Mouse (Mus musculus): Measurements from ENCODE around the gene Nmrk2. TPM values are rescaled to one million over a fixed set of nuclear protein-coding genes. Genes with fewer than 3 reads are reported as not detected.

The Nmrk2 gene
- polyA plus RNA-seq, 1 experiment from 2014 or later: not detected

GRCm38 (mm10) chr10:81191342-81191982 lies 10.4 kb downstream of the Nmrk2 start:
- peak overlapping the region; percentile 81; the same call in 1 of the 2 replicates for H3K9ac ChIP-seq
- H3K27ac ChIP-seq: peak overlapping the region; percentile 97; the same call in 1 of the 2 replicates
- H3K27me3 ChIP-seq (ENCODE audit: control insufficient read depth, insufficient read depth, low read length): peaks cover 19% of the 10 kb centered on the region
- H3K36me3 ChIP-seq (replicated peaks; ENCODE audit: control insufficient read depth, insufficient read depth): peaks cover 41% of the 10 kb centered on the region
- peak overlapping the region; percentile 99 for H3K4me2 ChIP-seq (replicated peaks)
- peak overlapping the region; percentile 54; the same call in 1 of the 2 replicates for H3K4me3 ChIP-seq (replicated peaks; ENCODE audit: low read length)
- ATAC-seq (ENCODE audit: low FRiP score) (no peak), DNase-seq (ENCODE audit: low spot score) (no peak)
- H3K9me3 ChIP-seq (ENCODE audit: control insufficient read depth, low read length): no peaks in the 10 kb centered on the region
- WGBS: 92% methylated on average over 18 of the region's 18 CpGs
- H3K4me1 ChIP-seq (replicated peaks; ENCODE audit: control insufficient read depth, insufficient read depth, low read length): peaks cover 13% of the 10 kb centered on the region

DNA sequence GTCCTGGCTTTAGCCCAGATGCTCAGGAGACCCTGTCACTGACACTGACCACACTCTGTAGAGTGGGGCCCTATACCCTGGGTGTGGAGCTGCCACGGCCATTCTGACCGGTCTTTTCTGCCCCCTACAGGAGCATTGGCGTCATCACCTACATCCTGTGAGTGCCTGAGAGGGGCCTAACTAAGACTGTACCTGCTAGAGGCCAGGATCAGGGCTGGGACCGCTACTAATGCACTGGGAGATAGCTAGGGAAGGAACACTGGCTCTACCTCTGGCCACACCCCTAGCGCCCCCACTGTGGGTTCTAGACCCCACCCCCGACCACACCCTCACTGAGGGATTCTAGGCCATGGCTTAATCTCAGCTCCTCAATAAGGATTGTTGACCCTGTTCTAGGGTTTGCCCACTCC lies 10.9 kb downstream of the Nmrk2 start:
- 75% methylated on average over 6 of the region's 6 CpGs for WGBS
- H3K4me3 ChIP-seq (replicated peaks; ENCODE audit: low read length): no peak overlapping the region
- H3K36me3 ChIP-seq (replicated peaks; ENCODE audit: control insufficient read depth, insufficient read depth): peaks cover 42% of the 10 kb centered on the region
- H3K9ac ChIP-seq: no peak overlapping the region
- no peaks in the 10 kb centered on the region for H3K9me3 ChIP-seq (ENCODE audit: control insufficient read depth, low read length)
- H3K4me2 ChIP-seq (replicated peaks): no peak overlapping the region
- H3K27me3 ChIP-seq (ENCODE audit: control insufficient read depth, insufficient read depth, low read length): peaks cover 14% of the 10 kb centered on the region
- no peak for DNase-seq (ENCODE audit: low spot score)
- peaks cover 13% of the 10 kb centered on the region for H3K4me1 ChIP-seq (replicated peaks; ENCODE audit: control insufficient read depth, insufficient read depth, low read length)
- no peak for ATAC-seq (ENCODE audit: low FRiP score)
- H3K27ac ChIP-seq: no peak overlapping the region

DNA sequence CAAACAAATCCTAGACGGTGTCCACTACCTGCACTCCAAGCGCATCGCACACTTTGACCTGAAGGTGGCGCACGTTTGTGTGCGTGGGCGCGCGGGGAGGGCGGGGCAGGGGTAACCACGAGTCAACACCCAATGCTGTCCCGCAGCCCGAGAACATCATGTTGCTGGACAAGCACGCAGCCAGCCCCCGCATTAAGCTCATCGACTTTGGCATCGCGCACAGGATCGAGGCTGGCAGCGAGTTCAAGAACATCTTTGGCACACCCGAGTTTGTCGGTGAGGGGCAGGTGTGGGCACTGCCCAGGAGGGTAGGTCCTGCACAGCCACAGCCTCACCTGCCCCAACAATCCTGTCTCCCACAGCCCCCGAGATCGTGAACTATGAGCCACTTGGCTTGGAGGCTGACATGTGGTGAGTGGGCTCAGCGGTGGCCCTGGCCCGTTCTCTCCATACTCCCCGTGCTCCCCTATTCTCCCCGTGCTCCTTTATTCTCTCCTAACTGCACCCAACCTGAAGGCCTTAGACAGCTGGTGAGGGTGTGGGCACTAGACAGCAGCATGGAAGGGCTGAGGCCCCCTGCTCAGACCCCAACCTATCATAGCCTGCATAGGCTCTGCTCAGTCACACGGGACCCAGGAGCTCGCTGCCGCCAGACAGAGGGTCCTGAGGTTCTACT lies 11.5 kb downstream of the Nmrk2 start:
- 71% methylated on average over 31 of the region's 31 CpGs for WGBS
- DNase-seq (ENCODE audit: low spot score): no peak
- H3K36me3 ChIP-seq (replicated peaks; ENCODE audit: control insufficient read depth, insufficient read depth): peaks cover 47% of the 10 kb centered on the region
- no peak overlapping the region for H3K9ac ChIP-seq
- H3K27ac ChIP-seq: no peak overlapping the region
- no peak overlapping the region for H3K4me2 ChIP-seq (replicated peaks)
- H3K4me1 ChIP-seq (replicated peaks; ENCODE audit: control insufficient read depth, insufficient read depth, low read length): peaks cover 13% of the 10 kb centered on the region
- ATAC-seq (ENCODE audit: low FRiP score): no peak
- no peak overlapping the region for H3K4me3 ChIP-seq (replicated peaks; ENCODE audit: low read length)
- no peaks in the 10 kb centered on the region for H3K9me3 ChIP-seq (ENCODE audit: control insufficient read depth, low read length)
- H3K27me3 ChIP-seq (ENCODE audit: control insufficient read depth, insufficient read depth, low read length): peaks cover 9% of the 10 kb centered on the region

DNA sequence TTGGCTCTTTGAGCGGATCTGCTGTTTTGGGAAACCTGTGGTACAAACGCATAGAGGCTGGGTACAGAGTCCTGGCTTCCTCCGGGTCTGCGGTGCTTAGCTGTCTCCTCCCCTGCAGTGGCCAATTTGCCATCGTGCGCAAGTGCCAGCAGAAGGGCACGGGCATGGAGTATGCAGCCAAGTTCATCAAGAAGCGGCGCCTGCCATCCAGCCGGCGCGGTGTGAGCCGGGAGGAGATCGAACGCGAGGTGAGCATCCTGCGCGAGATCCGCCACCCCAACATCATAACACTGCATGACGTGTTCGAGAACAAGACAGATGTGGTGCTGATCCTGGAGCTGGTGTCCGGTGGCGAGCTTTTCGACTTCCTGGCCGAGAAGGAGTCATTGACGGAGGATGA lies 12.0 kb downstream of the Nmrk2 start:
- Histone ChIP-seq H3K4me1 (replicated peaks; ENCODE audit: control insufficient read depth, insufficient read depth, low read length) (peaks cover 13% of the 10 kb centered on the region), H3K4me3 (replicated peaks; ENCODE audit: low read length) (no peak overlapping the region), H3K27ac (no peak overlapping the region), H3K9ac (no peak overlapping the region), H3K4me2 (replicated peaks) (no peak overlapping the region), H3K27me3 (ENCODE audit: control insufficient read depth, insufficient read depth, low read length) (peaks cover 4% of the 10 kb centered on the region), H3K9me3 (ENCODE audit: control insufficient read depth, low read length) (no peaks in the 10 kb centered on the region), H3K36me3 (replicated peaks; ENCODE audit: control insufficient read depth, insufficient read depth) (peaks cover 53% of the 10 kb centered on the region)
- DNase-seq (ENCODE audit: low spot score): no peak
- WGBS: 80% methylated on average over 26 of the region's 26 CpGs
- ATAC-seq (ENCODE audit: low FRiP score): no peak

DNA sequence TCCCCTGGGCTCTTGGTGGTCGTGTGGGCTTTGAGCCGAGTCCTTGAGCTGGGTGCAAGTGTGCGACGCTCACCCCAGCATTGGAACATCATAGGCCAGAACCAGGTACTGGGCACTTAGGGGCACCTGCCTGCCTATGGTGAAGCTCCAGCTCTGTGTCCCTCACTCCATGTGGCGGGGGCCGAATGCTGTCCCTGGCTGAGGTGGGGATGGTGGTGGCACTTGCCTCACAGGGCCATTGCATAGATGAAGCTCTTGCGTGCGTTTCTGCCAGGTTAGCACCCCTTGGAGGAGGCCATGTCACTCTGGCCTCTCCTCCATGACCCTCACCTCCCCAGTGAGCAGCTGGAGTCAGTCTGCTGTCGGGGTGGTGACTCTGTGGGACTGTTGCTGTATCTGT lies 14.7 kb downstream of the Nmrk2 start:
- Histone ChIP-seq H3K27me3 (ENCODE audit: control insufficient read depth, insufficient read depth, low read length) (no peaks in the 10 kb centered on the region), H3K4me2 (replicated peaks) (no peak overlapping the region), H3K9ac (no peak overlapping the region), H3K4me3 (replicated peaks; ENCODE audit: low read length) (no peak overlapping the region), H3K27ac (no peak overlapping the region), H3K4me1 (replicated peaks; ENCODE audit: control insufficient read depth, insufficient read depth, low read length) (peaks cover 13% of the 10 kb centered on the region), H3K36me3 (replicated peaks; ENCODE audit: control insufficient read depth, insufficient read depth) (peaks cover 67% of the 10 kb centered on the region), H3K9me3 (ENCODE audit: control insufficient read depth, low read length) (no peaks in the 10 kb centered on the region)
- ATAC-seq (ENCODE audit: low FRiP score) (no peak), DNase-seq (ENCODE audit: low spot score) (no peak)
- whole genome bisulfite sequencing: 94% methylated on average over 9 of the region's 9 CpGs

DNA sequence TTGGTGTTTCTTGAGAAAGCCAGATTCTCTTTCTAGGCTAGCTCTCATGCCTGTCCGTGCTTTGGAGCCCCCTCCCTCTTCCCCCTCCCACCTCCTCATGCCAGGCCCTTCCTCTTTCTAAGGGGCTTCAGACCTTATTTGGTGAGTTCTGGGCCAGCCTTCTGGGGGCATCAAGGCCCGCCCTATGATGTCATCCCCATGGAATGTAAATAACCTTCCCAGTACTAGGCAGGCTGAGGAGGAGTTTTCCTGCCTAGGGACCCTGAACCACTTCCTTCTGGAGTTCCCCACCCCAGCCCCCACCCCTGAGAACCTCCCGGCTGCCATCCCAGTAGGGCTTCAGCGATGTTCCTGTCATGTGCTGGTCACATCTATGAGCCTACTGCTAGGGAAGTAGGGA lies 17.1 kb downstream of the Nmrk2 start:
- peaks cover 71% of the 10 kb centered on the region for H3K36me3 ChIP-seq (replicated peaks; ENCODE audit: control insufficient read depth, insufficient read depth)
- no peak overlapping the region for H3K4me3 ChIP-seq (replicated peaks; ENCODE audit: low read length)
- H3K9me3 ChIP-seq (ENCODE audit: control insufficient read depth, low read length): no peaks in the 10 kb centered on the region
- no peak overlapping the region for H3K4me2 ChIP-seq (replicated peaks)
- no peaks in the 10 kb centered on the region for H3K27me3 ChIP-seq (ENCODE audit: control insufficient read depth, insufficient read depth, low read length)
- 64% methylated on average over 4 of the region's 4 CpGs for WGBS
- no peak overlapping the region for H3K9ac ChIP-seq
- no peak for DNase-seq (ENCODE audit: low spot score)
- H3K27ac ChIP-seq: no peak overlapping the region
- peaks cover 7% of the 10 kb centered on the region; the same call in 1 of the 2 replicates for H3K4me1 ChIP-seq (replicated peaks; ENCODE audit: control insufficient read depth, insufficient read depth, low read length)
- no peak for ATAC-seq (ENCODE audit: low FRiP score)

GRCm38 (mm10) chr10:81183805-81184204 lies 18.0 kb downstream of the Nmrk2 start, which contains the start of gene 4930442H23Rik:
4930442H23Rik (minus strand) TSS chr10:81183849.
- 88% methylated on average over 5 of the region's 5 CpGs for WGBS

GRCm38 (mm10) chr10:81182336-81183333 lies 19.2 kb downstream of the Nmrk2 start, which contains the start of gene Dapk3:
Dapk3 (plus strand) TSS chr10:81183005.
- H3K36me3 ChIP-seq (replicated peaks; ENCODE audit: control insufficient read depth, insufficient read depth): peaks cover 81% of the 10 kb centered on the region
- WGBS: 5% methylated on average over 53 of the region's 53 CpGs
- H3K9me3 ChIP-seq (ENCODE audit: control insufficient read depth, low read length): no peaks in the 10 kb centered on the region
- H3K27ac ChIP-seq: peak within 1 kb of the TSS; percentile 93
- H3K4me2 ChIP-seq (replicated peaks): peak within 1 kb of the TSS; percentile 58
- peaks cover 18% of the 10 kb centered on the region for H3K4me1 ChIP-seq (replicated peaks; ENCODE audit: control insufficient read depth, insufficient read depth, low read length)
- DNase-seq (ENCODE audit: low spot score) (peak; percentile 99), ATAC-seq (ENCODE audit: low FRiP score) (peak; percentile 96)
- H3K4me3 ChIP-seq (replicated peaks; ENCODE audit: low read length): peak within 1 kb of the TSS; percentile 59
- H3K9ac ChIP-seq: peak within 1 kb of the TSS; percentile 71
- no peaks in the 10 kb centered on the region for H3K27me3 ChIP-seq (ENCODE audit: control insufficient read depth, insufficient read depth, low read length)

More at GRCm38 (mm10) chr10:81183805-81184204, 18.0 kb downstream of the Nmrk2 start, which contains the start of gene 4930442H23Rik:
- Histone ChIP-seq H3K27me3 (ENCODE audit: control insufficient read depth, insufficient read depth, low read length) (no peaks in the 10 kb centered on the region), H3K36me3 (replicated peaks; ENCODE audit: control insufficient read depth, insufficient read depth) (peaks cover 74% of the 10 kb centered on the region), H3K9me3 (ENCODE audit: control insufficient read depth, low read length) (no peaks in the 10 kb centered on the region), H3K4me3 (replicated peaks; ENCODE audit: low read length) (peak within 1 kb of the TSS; percentile 59), H3K27ac (peak within 1 kb of the TSS; percentile 93), H3K9ac (peak within 1 kb of the TSS; percentile 71), H3K4me2 (replicated peaks) (peak within 1 kb of the TSS; percentile 58), H3K4me1 (replicated peaks; ENCODE audit: control insufficient read depth, insufficient read depth, low read length) (peaks cover 7% of the 10 kb centered on the region; the same call in 1 of the 2 replicates)
- DNase-seq (ENCODE audit: low spot score): no peak
- no peak for ATAC-seq (ENCODE audit: low FRiP score)
